Mouse (Mus musculus): ENCODE results near the gene Cdca5. TPM values are rescaled to one million over a fixed set of nuclear protein-coding genes. Genes with fewer than 3 reads are reported as not detected.

Gene Cdca5
- polyA plus RNA-seq, 2 experiments = 23.1 to 30.9 TPM

GRCm38 (mm10) chr19:6117986-6118676, 33.3 kb downstream of the Cdca5 start, which contains the start of gene Sac3d1:
Sac3d1 (minus strand) TSS chr19:6118650.
- H3K27me3 ChIP-seq (ENCODE audit: control insufficient read depth, insufficient read depth, low read length) = no peaks in the 10 kb centered on the region
- TF ChIP-seq EP300 (IDR thresholded peaks at IDR 0.05; ENCODE audit: low read depth) = no peak
- peak; percentile 18; the same call in 1 of the 2 replicates for TF ChIP-seq CTCF (IDR thresholded peaks at IDR 0.05; ENCODE audit: low read depth)
- DNase-seq (ENCODE audit: low read depth in 3 of 3, low spot score in 3 of 3) (peak; percentile 87 to 89 (median 87)), ATAC-seq (ENCODE audit: insufficient read depth) (peak; percentile 81)
- H3K4me2 ChIP-seq (ENCODE audit: low read depth) = peak within 1 kb of the TSS; percentile 97
- peaks cover 9% of the 10 kb centered on the region in 2 experiments for H3K4me1 ChIP-seq (replicated peaks; ENCODE audit: control insufficient read depth in 2 of 2, insufficient read depth in 2 of 2, low read length in 1 of 2)
- H3K4me3 ChIP-seq (ENCODE audit: insufficient read depth in 1 of 2, low read depth in 2 of 2, low read length in 2 of 2) = peak within 1 kb of the TSS; percentile 74 to 84
- peaks cover 15% of the 10 kb centered on the region for H3K36me3 ChIP-seq (replicated peaks; ENCODE audit: control insufficient read depth, insufficient read depth, low read depth)
- under 1% methylated on average over 77 of the region's 77 CpGs for WGBS (ENCODE audit: insufficient replicate concordance)
- peak within 1 kb of the TSS; percentile 90 for H3K27ac ChIP-seq
- H3K9me3 ChIP-seq (ENCODE audit: control insufficient read depth, low read length) = no peaks in the 10 kb centered on the region
- peak within 1 kb of the TSS; percentile 86 for H3K9ac ChIP-seq (replicated peaks)

- TF ChIP-seq CTCF (IDR thresholded peaks at IDR 0.05; ENCODE audit: low read depth) = no peak
- no peak for TF ChIP-seq EP300 (IDR thresholded peaks at IDR 0.05; ENCODE audit: low read depth)
- no peaks in the 10 kb centered on the region for H3K9me3 ChIP-seq (ENCODE audit: control insufficient read depth, low read length)
- H3K9ac ChIP-seq (replicated peaks) = peak overlapping the region; percentile 86
- DNase-seq (ENCODE audit: low read depth in 3 of 3, low spot score in 3 of 3) = no peak
- peak overlapping the region; percentile 97 for H3K4me2 ChIP-seq (ENCODE audit: low read depth)
- no peaks in the 10 kb centered on the region for H3K27me3 ChIP-seq (ENCODE audit: control insufficient read depth, insufficient read depth, low read length)
- peak overlapping the region; percentile 37 to 84 for H3K4me3 ChIP-seq (ENCODE audit: insufficient read depth in 1 of 2, low read depth in 2 of 2, low read length in 2 of 2)
- H3K36me3 ChIP-seq (replicated peaks; ENCODE audit: control insufficient read depth, insufficient read depth, low read depth) = peaks cover 15% of the 10 kb centered on the region
- WGBS (ENCODE audit: insufficient replicate concordance) = 4% methylated on average over 8 of the region's 8 CpGs
- peak overlapping the region; percentile 22; the same call in 1 of the 2 replicates for H3K27ac ChIP-seq
- ATAC-seq (ENCODE audit: insufficient read depth) = no peak
- H3K4me1 ChIP-seq (replicated peaks; ENCODE audit: control insufficient read depth in 2 of 2, insufficient read depth in 2 of 2, low read length in 1 of 2) = peaks cover 9 to 12% of the 10 kb centered on the region in 2 experiments
Observed at GRCm38 (mm10) chr19:6118677-6119185, 33.9 kb downstream of the Cdca5 start.

GRCm38 (mm10) chr19:6121761-6122160, 37.0 kb downstream of the Cdca5 start:
- WGBS (ENCODE audit: insufficient replicate concordance) = 67% methylated on average over 19 of the region's 19 CpGs
- no peaks in the 10 kb centered on the region for H3K9me3 ChIP-seq (ENCODE audit: control insufficient read depth, low read length)
- H3K4me3 ChIP-seq (ENCODE audit: insufficient read depth in 1 of 2, low read depth in 2 of 2, low read length in 2 of 2) = peak overlapping the region in 1 of 2 experiments; percentile 3; a peak in 1 of 4 replicates
- DNase-seq (ENCODE audit: low read depth in 3 of 3, low spot score in 3 of 3) (no peak), ATAC-seq (ENCODE audit: insufficient read depth) (no peak)
- no peak for TF ChIP-seq CTCF (IDR thresholded peaks at IDR 0.05; ENCODE audit: low read depth)
- no peak for TF ChIP-seq EP300 (IDR thresholded peaks at IDR 0.05; ENCODE audit: low read depth)
- H3K36me3 ChIP-seq (replicated peaks; ENCODE audit: control insufficient read depth, insufficient read depth, low read depth) = peaks cover 9% of the 10 kb centered on the region
- H3K4me2 ChIP-seq (ENCODE audit: low read depth) = no peak overlapping the region; the same call in 1 of the 2 replicates
- H3K9ac ChIP-seq (replicated peaks) = no peak overlapping the region
- no peaks in the 10 kb centered on the region for H3K27me3 ChIP-seq (ENCODE audit: control insufficient read depth, insufficient read depth, low read length)
- H3K27ac ChIP-seq = no peak overlapping the region
- H3K4me1 ChIP-seq (replicated peaks; ENCODE audit: control insufficient read depth in 2 of 2, insufficient read depth in 2 of 2, low read length in 1 of 2) = peaks cover 7 to 14% of the 10 kb centered on the region in 2 experiments

- DNase-seq (ENCODE audit: low read depth in 3 of 3, low spot score in 3 of 3) (no peak), ATAC-seq (ENCODE audit: insufficient read depth) (no peak)
- no peak overlapping the region for H3K4me2 ChIP-seq (ENCODE audit: low read depth)
- no peaks in the 10 kb centered on the region for H3K27me3 ChIP-seq (ENCODE audit: control insufficient read depth, insufficient read depth, low read length)
- H3K36me3 ChIP-seq (replicated peaks; ENCODE audit: control insufficient read depth, insufficient read depth, low read depth) = peaks cover 9% of the 10 kb centered on the region
- WGBS (ENCODE audit: insufficient replicate concordance) = 84% methylated on average over 8 of the region's 8 CpGs
- no peak overlapping the region for H3K4me3 ChIP-seq (ENCODE audit: insufficient read depth in 1 of 2, low read depth in 2 of 2, low read length in 2 of 2)
- peaks cover 3 to 15% of the 10 kb centered on the region in 2 experiments for H3K4me1 ChIP-seq (replicated peaks; ENCODE audit: control insufficient read depth in 2 of 2, insufficient read depth in 2 of 2, low read length in 1 of 2)
- no peak overlapping the region for H3K9ac ChIP-seq (replicated peaks)
- TF ChIP-seq EP300 (IDR thresholded peaks at IDR 0.05; ENCODE audit: low read depth) (no peak), CTCF (IDR thresholded peaks at IDR 0.05; ENCODE audit: low read depth) (no peak)
- no peak overlapping the region for H3K27ac ChIP-seq
- no peaks in the 10 kb centered on the region for H3K9me3 ChIP-seq (ENCODE audit: control insufficient read depth, low read length)
Observed at GRCm38 (mm10) chr19:6123330-6123729, 38.5 kb downstream of the Cdca5 start.

GRCm38 (mm10) chr19:6124898-6125297, 40.1 kb downstream of the Cdca5 start:
- Histone ChIP-seq H3K4me1 (replicated peaks; ENCODE audit: control insufficient read depth in 2 of 2, insufficient read depth in 2 of 2, low read length in 1 of 2) (peaks cover 11 to 24% of the 10 kb centered on the region in 2 experiments), H3K27ac (no peak overlapping the region), H3K4me2 (ENCODE audit: low read depth) (no peak overlapping the region), H3K9ac (replicated peaks) (no peak overlapping the region; the same call in 1 of the 2 replicates), H3K36me3 (replicated peaks; ENCODE audit: control insufficient read depth, insufficient read depth, low read depth) (no peaks in the 10 kb centered on the region; the same call in 1 of the 2 replicates), H3K9me3 (ENCODE audit: control insufficient read depth, low read length) (no peaks in the 10 kb centered on the region), H3K4me3 (ENCODE audit: insufficient read depth in 1 of 2, low read depth in 2 of 2, low read length in 2 of 2) (no peak overlapping the region), H3K27me3 (ENCODE audit: control insufficient read depth, insufficient read depth, low read length) (no peaks in the 10 kb centered on the region)
- ATAC-seq (ENCODE audit: insufficient read depth) (no peak), DNase-seq (ENCODE audit: low read depth in 3 of 3, low spot score in 3 of 3) (no peak)
- no peak for TF ChIP-seq EP300 (IDR thresholded peaks at IDR 0.05; ENCODE audit: low read depth)
- TF ChIP-seq CTCF (IDR thresholded peaks at IDR 0.05; ENCODE audit: low read depth) = no peak
- 66% methylated on average over 2 of the region's 2 CpGs for WGBS (ENCODE audit: insufficient replicate concordance)

All from liver, embryonic 14.5 days (tissue).